Mouse (Mus musculus): ENCODE data around the gene Polr3c.
"Not testable (repeated sequence)": the region's sequence is repeated elsewhere in the genome, so short reads cannot be mapped to it uniquely, and the experiment has no call there.

Polr3c gene

DNA sequence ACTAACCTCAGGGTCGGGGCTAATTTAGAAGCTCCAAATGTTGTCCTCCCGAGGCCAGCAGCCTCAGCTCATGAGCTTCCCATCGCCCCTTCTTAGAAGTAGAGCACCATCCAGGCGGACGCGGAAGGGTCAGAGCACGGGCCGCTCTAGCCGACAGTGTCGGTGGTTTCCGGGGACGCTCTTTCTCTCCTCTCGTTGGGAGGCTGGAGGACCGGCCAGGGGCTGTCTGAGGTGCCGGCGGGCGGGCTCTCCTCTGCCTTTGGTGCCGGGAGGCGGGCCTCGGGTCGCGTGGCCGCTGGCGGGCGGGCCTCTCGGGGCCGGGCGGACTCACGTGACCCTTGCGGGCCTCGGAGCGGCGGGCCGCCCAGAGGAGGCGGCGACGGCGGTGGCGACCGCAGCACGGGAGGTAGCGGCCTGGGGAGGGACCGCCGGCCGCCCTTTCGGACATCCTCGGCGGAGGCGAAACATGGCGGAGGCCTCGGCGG, at the start of gene Polr3c, which contains the start of gene Rnf115:
Gene Polr3c, minus strand, starts transcription at position 286 of the 485 bp plus-strand sequence.
Gene Rnf115, plus strand, starts transcription at position 322 of the 485 bp plus-strand sequence.
- DNase-seq (ENCODE audit: low spot score in 2 of 2) = peak; percentile 89 to 94

DNA sequence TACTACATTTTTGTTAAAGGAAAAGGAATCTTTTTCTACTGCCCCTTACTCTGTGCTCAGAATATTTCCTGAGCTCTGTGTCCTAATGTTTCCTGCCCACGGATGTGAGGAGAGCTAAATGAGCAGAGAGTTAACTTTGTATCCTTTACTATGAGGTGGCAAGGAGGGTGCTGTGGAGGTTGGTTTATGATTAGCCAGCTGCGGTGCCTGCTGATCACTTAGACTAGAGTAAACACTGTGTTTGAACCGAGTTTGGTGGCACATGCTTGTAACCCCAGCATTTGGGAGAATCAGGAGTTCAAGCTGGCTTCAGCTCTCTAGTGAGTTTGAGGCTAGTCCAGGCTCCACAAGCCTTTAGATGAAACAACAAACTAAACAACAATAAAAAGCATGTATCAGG, 49.7 kb upstream of the Polr3c start:
- DNase-seq (ENCODE audit: low spot score in 2 of 2) = no peak

DNA sequence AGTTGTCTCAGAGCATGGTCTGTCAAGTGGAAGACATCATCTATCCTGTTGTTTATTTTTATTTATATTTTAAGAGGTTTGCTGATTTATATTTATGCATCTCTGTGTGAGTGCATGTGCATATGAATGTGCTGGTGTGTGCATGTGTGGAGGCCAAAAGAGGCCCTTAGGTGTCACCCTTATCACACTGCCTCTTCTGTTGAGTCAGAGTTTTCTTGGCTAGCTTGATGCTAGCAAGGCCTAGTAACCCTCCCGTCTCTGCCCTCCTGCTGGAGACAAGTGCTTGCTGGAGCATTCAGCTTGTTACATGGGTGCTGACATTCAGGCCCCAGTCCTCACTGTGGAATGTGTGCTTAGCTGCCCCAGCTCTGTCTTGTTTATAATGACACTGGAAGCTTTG, 45.5 kb upstream of the Polr3c start:
- DNase-seq (ENCODE audit: low spot score in 2 of 2) = no peak

DNA sequence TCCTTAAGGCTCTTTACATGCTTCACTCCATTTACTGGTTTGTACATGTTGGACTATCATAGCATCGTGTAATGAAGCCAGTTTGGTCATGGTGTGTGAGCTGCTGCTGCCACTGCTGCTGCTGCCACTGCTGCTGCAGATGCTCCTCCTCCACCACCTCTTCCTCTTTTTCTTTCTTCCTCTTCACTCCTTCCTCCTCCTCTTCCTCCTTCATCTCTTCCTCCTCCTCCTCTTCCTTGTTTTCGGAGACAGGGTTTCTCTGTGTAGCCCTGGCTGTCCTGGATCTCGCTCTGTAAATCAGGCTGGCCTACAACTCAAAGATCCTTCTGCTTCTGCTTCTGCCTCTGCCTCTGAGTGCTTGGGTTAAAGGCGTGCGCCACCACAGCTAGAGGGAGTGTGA, 42.5 kb upstream of the Polr3c start:
- no peak for DNase-seq (ENCODE audit: low spot score in 2 of 2)

DNA sequence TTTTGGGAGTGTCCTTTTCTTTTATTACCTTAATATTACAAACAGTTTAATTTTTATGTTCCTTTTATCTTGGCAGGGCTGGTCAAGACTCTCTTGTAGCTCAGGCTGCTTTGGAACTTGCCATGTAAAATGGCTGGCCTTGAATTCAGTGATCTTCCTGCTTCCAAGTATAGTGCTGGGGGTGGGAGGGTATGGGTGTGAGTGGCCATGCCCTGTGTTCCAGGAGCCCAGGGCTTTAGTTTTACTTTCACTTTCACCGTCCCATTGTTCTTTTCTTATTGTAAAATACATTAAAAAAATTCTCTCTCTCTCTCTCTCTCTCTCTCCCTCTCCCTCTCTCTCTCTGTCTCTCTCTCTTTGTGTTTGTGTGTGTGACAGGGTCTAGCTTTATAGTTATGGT, 37.1 kb upstream of the Polr3c start:
- DNase-seq (ENCODE audit: low spot score in 2 of 2) = no peak

DNA sequence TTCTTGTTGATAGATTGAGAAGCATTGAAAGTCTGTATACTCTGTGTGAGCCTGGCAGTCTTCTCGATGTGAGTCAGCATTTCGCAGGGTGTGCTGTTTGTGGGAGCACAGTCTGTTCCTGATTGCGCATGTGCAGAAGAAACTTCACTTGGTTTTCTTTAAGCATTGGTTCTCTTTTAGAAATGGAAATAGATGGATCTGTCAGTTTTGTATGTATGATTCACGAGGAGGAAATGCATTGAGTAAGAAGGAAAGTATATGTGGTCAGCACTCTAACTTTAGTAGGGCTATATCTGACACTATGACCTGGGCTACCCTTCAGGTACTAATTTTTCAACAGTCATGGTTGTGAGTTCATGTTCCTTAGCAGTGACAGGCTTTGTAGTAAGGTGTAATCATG, 32.3 kb upstream of the Polr3c start:
- DNase-seq (ENCODE audit: low spot score in 2 of 2) = no peak

DNA sequence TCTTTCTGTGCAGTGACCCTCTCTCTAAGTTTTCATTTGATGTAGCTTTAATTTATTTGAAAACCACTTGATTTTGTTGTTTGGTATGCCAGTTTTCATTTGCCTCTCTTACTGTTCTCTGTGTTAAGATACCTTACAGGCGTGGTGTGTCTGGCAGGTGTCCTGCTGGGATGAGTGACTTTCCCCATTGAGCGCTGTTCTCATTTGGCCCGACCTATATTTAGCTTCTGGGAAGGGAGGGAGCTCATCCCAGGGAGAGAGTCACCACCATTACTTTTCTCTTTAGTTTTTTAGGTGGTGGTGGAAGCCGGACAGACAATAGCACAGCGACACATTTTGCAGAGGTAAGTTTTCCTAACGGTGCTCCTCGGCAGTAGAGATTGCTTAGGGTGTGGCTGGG, 30.3 kb upstream of the Polr3c start:
- no peak for DNase-seq (ENCODE audit: low spot score in 2 of 2)

DNA sequence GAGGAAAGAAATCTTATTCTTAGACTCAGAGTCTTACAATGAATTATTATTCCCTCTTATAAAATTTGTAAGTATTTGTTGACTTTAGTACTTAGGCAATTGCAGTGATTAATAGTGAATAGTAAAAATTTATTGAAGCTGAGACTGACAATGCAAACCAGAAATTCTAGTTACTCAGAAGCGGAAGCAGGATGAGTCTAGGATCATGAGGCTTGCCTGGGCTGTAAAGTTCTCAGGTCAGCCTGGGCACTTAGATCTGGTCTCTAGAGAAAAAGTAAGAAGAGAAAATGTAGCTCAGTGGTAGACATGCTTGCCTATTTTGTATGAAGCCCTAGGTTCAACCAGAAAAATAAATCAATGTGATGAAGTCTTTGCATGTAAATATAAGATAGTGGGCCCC, 28.5 kb upstream of the Polr3c start:
- no peak for DNase-seq (ENCODE audit: low spot score in 2 of 2)

DNA sequence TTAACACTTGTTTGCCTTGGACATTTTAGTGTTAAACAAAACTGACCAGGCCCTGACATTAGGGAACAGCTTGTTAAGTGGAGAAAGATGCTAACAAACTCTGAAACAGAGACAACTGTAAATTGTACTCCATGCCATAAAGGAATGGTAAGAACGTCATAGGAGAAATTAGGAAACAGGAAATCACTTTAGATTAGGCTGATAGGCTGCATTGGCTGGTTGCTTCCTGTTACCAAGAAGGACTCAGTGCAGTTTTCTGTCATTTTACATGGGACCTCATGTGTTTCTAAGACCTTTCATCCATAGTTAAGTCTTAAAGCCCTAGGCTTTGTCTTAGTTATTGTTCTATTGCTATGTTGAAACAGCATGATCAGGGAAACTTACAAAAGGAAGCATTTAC, 19.4 kb upstream of the Polr3c start:
- no peak for DNase-seq (ENCODE audit: low spot score in 2 of 2)

DNA sequence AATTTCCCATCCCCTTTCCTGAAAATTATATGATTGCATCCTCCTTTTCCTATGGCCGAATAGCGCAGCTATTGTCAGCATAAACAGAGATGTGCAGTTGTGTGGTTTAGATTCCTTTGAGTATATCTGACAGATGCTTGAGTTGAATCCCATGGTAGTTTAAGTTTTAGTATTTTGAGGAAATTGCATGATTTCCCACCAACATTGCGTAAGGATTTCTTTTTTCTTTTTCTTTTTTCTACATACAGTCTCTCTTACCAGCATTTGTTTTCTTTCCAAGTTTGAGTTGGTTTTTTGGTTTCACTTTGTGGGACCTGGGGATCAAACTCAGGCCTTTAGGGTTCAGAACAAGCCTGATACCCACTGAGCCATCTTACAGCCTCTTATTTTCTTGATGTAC, 16.9 kb upstream of the Polr3c start:
- no peak for DNase-seq (ENCODE audit: low spot score in 2 of 2)

DNA sequence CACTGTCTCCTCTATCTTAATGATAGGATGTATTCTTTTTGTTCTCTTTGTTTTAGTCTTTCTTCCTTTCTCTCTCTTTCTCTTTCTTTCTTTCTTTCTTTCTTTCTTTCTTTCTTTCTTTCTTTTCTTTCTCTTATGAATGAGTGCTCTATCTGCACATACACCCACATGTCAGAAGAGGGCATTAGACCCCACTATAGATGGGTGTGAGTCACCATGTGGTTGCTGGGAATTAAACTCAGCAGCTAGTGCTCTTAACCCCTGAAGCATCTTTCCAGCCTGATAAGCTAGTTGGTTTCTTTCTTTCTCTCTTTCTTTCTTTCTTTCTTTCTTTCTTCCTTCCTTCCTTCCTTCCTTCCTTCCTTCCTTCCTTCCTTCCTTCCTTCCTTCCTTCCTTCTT, 12.9 kb upstream of the Polr3c start:
- DNase-seq (ENCODE audit: low spot score in 2 of 2) = not testable (repeated sequence)

DNA sequence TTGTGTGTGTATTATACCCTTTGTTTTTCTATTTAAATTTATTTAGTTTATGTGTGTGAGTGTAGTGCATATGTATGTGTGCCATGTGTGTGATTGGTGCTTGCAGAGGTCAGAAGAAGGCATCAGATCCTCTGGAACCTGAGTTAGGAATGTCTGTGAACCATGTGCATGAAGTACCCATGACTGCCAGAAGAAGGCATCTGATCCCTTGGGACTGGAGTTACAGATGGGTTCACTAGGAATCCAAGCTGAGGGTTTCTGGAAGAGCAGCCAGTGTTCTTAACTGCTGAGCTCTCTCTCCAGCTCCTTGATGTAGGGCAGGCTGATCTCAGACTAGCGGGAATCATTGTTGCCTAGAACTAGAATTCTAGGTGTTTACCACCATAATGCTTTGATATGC, 10.6 kb upstream of the Polr3c start:
- no peak for DNase-seq (ENCODE audit: low spot score in 2 of 2)

DNA sequence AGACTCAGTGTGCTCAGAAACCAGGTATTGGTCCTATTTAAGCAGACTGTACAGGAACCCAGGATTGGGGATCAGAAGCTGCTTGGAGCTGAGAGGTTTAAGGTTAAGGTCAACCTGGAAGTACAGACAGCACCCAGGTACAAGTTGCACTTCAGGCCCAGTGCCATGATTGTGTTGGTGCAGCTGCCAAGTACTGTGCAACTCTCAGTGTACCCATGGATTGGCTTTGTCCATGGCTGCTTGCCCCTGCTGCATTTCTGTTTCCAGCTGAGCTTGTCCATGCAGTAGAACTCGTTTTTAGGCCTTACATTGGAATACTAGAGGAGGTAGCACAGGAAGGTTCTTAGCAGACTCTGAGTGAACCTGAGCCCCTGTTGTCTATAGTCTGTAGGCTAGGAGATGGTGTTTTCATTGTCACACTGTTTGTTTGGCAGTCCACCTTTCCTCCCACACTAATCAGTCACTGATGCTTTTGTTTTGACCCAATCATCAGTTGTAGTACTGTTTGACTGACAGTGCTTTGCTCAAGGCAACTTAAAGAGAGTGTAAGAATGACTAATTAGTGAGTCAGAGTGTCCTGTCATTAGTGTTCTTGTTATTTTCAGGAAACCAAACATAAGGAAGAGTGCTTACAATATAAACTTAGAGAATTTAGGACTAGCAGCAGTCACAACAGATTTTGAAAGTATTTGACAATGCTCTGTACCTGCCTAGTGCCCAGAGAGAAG, 9.7 kb upstream of the Polr3c start:
- no peak for DNase-seq (ENCODE audit: low spot score in 2 of 2)

DNA sequence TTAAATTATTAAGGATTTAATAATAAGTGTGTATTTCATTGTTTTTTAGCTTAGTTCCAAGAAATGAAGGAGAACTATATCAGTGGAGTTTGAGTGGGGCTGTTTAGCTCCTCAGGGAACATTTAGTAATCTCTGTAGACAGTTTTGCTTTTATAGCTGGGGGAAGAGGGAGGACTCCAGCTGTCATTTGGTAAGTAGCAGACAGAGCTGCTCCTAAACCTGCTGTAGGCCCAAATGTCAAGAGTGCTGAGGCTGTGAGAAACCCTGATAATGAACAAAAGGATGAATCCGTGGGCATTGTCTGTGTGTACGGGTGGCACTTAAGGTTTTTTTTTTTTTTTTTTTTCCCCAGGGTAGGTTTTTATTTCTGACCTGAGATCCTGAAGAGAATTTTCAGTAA, 7.8 kb upstream of the Polr3c start:
- no peak for DNase-seq (ENCODE audit: low spot score in 2 of 2)

DNA sequence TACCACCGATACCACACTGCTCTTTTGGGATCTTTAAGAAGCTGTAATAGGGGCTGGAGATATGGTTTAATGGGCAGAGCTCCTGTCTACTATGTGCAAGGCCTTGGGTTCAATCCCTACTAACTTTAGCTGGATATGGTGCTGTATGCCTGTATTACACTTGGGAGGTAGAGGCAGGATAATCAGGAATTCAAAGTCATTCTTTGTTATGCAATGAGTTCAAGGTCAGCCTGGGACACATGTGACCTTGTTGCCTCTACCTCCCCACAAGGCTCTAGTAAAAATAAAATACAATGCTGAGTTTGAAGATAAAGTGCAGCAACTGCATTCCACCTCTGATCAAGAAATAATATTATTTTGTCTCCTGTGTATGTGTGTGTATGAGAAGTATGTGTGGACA, 6.6 kb upstream of the Polr3c start:
- no peak for DNase-seq (ENCODE audit: low spot score in 2 of 2)

DNA sequence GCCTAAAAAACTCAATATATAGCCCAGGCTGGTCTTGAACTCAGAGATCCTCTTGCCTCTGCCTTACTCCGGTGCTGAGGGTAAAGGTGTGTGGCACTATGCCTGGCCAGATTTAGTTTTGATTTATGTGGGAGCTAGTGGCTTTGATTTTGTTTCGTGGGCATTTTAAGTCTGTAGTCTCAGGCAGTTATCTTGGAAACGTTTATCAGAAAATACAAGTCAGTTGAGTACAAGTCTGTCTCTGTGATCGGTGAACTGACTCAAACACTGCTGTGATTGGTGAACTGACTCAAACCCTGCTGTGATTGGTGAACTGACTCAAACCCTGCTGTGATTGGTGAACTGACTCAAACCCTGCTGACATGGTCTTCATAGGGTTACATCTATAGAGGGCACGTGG, 3.4 kb upstream of the Polr3c start:
- DNase-seq (ENCODE audit: low spot score in 2 of 2) = no peak

DNA sequence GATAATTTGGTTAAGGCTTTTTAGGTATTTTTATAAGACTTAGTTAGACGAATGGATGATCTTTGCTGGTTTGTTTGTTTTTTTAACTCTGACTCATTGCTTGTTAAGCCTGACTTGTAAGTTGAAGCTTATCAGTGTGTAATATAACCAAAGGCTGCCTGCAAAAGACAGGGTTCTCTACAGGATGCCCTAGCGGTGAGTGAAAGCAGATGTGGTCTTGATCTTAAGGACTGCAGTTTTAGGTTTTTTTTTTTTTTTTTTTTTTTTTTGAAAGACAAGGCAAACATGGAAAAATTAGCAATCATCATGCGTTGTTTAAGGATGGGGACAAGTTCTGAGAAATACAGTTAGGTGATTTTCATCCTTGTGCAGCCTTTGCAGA, 2.0 kb upstream of the Polr3c start:
- no peak for DNase-seq (ENCODE audit: low spot score in 2 of 2)

DNA sequence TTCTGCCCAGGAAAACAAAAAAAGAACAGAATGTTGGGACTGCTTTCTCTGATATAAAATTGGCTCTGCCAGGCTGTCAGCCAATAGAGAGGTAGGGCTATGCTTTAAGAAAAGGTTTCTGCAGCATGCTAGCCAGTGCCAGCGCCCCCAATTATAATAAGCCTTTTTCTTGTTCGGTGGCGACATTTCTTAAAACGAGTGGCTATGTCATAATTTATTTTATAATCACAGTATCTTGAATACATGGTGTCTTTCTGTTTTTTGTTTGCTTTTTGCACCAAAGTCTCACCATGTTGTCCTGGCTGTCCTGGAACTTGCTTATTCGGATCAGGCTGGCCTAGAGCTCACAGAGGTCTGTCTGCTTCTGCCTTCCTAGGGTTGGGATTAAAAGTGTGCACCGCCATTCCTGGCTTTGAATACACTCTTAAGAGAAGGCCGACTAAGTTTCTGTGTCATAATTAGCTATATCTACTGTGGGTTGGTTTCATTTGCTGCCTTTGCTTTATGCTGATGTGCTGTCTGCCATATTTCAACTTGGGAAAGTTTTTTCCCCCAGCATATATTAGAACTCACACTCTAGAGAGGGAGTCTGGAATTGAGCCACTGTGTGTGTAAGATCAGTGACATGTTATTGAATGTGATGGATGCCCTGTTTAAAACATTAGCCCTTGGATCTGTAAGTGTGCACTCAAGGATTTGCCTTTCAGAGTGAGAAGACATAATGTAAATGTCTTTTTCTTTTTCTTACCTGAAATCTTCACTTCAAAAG, 1.4 kb upstream of the Polr3c start:
- no peak for DNase-seq (ENCODE audit: low spot score in 2 of 2)

DNA sequence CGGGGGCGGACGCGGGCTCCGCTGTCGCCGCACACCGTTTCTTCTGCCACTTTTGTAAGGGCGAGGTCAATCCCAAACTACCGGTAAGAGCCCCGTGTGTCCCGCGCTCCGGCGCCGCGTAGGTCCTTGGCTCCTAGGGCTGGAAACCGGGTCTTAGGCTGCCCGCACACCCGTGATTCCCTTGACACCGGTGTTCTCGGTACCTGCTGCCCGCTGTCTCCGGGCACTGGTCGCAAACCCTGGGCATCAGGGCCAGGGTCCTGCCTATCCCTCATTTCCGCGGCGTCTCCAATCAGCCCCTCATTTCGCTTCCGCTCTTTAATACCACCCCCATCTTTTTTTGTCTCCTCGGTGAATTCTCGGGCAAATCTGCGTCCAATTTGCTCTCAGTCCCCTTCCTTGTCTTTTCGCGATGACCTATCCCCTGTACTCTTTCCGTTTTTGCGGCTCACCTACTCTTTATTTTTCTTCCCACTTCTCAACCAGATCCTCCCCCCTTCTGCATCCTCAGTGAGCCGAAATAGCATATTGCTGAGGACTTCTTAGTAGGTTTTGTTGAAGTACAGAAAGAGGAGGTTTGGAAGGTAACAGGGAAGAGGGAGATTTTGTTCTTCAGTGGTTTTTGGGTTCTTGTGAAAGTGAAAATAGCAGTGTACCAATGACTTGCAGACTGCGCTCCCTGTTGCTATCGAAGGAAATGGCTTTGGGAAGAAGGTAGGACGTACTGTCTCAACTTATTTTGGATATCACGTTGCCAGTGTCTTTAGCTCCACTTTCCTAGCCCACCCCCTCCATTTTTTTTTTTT, 603 bp upstream of the Polr3c start:
- no peak for DNase-seq (ENCODE audit: low spot score in 2 of 2)

DNA sequence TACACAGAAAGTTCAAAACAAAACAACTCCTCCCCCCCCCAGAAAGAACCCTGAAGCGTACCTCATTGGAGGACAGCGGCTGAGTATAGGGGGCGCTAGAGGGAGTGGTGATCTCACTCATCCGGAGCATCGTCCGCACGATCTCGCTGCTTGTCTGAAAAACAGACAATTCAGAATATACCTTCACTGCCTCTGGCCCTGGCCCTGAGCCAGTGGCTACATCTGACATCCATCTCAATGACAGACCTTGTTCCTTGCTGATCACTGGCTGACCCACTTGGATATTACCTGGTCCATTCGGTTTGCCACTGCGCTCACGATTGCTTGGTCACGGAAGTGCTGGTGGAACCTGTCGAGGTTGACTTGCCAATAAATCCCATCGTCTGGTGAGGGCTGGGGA, 8.3 kb downstream of the Polr3c start:
- no peak for DNase-seq (ENCODE audit: low spot score in 2 of 2)

DNA sequence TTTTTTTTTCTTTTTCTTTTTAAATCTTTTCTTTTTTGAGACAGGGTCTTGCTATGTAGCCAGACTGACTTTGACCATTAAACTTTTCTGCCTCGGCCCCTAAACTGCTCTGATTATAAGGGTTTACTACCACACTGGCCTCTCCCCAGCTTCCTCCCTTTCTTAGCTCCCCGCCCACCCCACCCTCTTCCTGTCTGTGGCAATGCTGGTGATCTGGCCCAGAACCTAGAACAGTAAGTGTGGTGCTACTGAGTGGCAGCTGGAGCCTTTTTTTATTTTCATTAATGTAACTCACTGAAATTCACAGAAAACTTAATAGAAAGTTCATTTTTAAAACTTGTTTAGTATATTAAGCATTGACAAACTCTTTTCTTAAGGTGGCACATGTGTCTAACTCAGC, 11.6 kb downstream of the Polr3c start:
- no peak for DNase-seq (ENCODE audit: low spot score in 2 of 2)

DNA sequence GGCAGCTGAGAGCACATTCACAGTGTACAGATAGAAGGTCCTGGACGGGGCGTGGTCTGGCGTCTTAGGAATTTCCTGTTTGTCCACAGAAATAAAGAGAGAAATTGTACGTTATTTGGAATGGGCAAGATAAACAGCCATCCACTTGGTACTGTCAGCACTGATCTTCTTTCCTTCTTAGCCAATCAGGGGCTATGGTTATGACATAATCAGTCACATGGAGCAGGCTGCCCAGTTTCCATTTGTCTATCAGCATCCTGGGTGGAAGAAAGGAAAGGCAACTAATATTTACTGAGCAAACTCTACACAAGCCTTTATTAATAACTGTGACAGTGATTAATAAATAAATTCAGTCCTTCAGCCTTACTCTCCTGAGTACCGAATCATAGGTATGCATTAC, 13.1 kb downstream of the Polr3c start:
- DNase-seq (ENCODE audit: low spot score in 2 of 2) = no peak

DNA sequence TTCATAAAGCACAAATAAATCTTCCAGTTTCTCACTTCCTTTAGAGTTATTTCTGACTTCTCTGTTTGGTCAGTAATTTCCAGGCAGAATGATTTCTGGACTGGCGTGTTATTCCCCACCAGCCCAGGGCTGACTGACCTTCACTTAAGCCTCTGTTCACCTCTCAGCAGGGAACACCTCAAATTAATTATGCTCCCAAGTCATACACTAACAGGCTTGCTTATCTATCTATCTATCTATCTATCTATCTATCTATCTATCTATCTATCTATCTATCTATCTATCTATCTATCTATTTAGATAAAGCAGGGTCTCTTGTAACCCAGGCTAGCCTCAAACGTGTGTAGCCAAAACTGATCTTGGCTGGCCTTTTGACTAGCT, 18.8 kb downstream of the Polr3c start:
- no peak for DNase-seq (ENCODE audit: low spot score in 2 of 2)

Measured in frontal cortex, postnatal 10 days (tissue).